Mouse (Mus musculus) A20 (cell line): Measurements from ENCODE around the gene Usp29.
"Not testable (repeated sequence)": the region's sequence is repeated elsewhere in the genome, so short reads cannot be mapped to it uniquely, and the experiment has no call there.

Experiments
- DNase-seq: peaks from one replicate; pipeline ENCODE4 v3.0.0-alpha.2; 2011; ENCODE audit warnings: low read depth, low spot score

Usp29 gene

DNA sequence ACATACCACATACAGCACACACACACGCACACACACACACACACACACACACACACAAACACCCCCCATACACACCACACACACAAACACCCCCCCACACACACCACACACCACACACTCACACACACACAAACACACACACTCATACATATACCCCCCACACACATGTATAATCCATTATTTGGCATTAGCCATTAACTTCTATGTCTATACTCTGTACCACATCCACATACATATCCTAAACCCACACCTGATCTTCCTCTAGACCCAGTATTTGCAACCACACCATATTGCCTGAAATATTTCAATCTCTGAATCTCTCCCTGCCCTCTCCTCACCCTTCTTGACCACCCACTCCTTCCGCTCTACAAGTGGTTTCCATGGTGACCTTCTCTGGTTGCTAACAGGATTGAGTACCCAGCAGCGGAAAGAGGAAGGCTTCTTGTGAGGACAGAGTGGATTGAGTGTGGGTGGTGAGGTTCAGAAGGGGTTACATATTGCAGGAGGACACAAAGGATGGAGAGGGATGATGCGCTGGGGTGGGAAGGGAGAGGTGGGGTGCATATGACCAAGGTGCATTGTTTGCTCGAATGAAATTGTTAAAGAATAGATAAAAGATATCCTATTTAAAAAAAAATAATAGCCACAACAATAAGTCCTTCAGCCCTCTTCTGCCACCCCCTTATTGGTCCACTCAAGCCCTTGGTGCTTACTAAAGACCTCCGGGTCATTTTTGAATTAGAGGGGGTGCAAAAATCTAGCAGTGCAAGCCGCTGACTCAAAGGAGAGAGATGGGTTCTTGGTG is 195.8 kb downstream of the Usp29 start:
- DNase-seq, result no peak

DNA sequence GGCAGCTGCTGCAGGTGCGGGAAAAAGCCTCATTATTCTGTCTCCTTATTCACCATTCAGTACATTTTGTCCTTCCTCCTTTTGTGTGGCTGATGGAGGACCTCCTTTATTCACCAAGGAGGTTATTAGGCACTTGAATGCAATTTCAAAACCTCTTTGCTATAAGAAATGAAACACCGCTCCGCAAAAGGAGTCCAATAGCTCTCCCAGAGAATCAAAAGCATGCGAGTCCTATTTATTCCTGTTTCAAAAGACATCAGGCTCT is 196.3 kb downstream of the Usp29 start:
- no peak for DNase-seq

DNA sequence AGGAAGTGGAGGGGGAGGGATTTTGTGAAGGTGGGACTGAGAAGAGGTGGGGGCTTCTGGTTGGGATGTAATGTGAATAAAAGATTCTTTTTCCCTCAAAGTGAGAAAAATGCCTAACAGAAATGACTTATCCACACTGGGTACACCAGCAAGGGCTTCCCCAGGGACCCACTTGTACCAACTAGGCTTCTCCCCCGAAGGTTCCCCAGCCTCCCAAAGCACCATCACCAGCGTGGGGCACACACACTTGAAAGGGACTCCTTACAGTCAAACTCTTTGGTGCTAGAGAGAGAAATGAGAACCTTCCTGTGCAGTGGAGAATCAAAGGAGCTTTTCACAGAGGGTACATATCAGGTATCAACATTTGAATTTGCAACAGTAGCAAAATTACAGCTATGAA is 198.9 kb downstream of the Usp29 start:
- no peak for DNase-seq

DNA sequence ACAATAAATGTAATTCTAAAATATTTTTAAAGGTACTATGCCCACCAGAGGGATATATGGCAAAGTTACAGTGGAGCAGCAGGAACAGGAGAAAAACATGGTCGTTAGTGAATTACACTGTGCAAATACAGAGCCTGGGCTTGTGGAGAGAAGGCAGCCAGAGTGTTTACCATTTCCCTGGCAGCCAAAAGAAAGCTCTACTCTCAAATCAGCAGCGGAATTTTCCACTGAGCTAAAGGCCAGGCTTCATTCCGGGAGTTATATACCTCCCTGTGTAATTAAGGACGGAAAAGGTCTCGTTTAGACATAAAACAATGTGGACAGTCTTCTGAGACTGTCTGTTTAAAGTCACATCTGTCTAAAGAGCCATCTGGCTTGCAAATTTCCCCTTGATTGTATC is 204.4 kb downstream of the Usp29 start:
- DNase-seq, result no peak

DNA sequence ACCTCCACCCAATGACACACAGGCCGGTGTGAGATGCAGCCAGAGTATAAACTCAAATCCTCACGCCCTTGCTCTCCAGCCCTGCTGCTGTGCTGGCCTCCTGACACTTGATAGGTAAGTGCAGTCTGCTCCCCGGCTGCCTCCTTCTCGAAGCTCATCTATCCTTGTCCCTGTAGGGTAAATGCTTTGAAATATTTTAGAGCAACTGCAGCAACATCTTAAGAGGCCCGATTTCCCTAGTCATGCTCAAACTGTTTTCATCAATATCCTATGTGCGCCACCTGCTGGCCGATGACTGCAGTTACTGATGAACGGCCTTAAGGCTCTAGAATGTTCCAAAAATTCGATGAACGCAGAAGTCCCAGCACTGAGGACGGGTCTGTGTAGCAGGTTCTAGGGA is 206.7 kb downstream of the Usp29 start:
- peak; percentile 58 for DNase-seq

DNA sequence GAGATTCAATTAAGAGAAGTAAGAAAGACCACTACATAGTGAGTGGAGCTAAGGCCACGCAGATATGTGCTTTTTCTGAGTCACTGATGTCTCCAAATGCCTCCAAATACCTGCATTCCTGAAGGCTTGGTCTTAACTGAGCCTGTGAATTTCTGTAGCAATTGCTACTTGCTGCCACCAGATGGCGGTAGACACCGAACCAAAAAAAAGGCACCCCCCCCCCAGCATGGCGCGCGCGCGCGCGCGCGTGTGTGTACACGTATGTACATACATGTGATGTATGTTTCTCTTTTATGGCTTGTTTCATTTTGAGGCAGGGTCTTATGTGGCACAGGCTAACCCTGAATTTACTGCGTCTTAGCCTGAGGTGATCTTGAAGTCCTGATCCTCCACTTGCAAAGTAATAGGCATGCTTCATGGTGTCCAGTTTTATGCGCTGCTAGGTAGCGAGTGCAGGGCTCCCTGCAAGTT is 210.4 kb downstream of the Usp29 start:
- peak; percentile 55 for DNase-seq

DNA sequence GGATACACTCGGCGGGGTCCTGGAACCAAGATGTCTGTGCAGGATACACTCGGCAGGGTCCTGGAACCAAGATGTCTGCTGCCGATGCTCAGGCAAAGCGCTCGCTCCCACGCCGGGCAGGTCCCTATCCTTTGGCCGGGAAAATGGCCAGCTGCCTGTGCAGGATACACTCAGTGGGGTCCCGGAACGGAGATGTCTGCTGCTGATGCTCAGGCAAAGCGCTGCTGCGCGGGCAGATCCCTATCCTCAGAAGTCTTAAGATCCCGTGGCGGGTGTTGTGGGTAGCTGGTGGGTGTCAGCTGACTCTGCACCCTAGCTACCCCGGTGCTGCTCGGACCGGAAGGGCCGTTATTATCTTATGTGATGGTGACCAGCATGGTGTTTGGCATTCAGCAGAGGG is 217.7 kb downstream of the Usp29 start:
- not testable (repeated sequence) for DNase-seq

DNA sequence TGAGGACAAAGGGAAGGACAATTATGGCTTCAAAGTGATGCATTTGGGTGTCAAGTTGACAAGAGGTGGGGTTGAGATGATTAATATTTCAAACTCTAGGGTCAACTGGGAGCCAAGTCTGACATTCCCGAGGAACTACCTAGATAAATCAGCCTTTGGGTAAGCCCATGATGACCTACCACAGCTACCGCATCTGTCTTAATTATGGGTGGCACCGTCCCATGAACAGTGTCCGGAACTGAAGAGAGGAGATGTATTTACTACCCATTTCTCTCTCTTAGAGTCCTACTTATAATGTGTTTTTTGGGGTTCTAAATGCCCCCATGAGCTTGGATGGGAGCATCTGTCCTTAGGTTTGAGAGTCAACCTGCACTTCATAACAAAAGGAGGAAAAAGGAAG is 226.2 kb downstream of the Usp29 start:
- DNase-seq, result no peak

DNA sequence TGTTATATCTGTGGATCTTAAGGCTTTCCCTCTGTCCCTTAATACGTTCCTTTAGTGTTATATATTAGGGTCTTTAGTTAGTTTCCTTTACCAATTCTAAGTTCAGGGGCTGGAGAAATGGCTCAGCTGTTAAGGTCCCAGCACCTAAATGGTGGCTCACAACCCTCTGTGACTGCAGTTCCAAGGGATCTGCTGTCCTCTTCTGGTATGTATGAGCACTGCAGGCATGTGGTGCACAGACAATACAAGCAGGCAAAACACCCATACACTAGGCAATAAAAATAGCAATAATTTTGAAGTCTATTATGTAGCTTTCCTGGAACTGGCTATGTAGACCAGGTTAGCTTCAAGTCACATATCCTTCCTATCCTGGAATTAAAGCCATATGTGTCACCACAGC is 228.2 kb downstream of the Usp29 start:
- DNase-seq, result no peak

DNA sequence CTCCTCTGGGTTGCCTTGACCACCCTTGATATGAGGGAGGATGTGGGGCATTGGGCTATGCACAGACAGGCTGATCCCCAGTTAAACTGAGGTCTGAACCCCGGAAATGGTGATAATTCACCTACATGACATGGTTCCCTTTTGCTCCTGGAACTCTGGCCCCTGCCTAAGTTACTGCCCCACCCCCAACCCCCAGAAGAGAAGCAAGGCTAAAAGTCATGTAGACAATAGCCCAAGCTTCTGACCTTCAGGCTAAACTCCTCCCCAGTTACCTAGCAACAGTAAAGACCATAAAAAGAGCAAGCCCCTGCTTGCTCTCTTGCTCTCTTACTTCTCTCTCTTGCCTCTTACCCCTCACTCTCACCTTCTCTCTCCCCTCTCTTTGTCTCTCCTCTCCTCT is 243.2 kb downstream of the Usp29 start:
- DNase-seq, result no peak

DNA sequence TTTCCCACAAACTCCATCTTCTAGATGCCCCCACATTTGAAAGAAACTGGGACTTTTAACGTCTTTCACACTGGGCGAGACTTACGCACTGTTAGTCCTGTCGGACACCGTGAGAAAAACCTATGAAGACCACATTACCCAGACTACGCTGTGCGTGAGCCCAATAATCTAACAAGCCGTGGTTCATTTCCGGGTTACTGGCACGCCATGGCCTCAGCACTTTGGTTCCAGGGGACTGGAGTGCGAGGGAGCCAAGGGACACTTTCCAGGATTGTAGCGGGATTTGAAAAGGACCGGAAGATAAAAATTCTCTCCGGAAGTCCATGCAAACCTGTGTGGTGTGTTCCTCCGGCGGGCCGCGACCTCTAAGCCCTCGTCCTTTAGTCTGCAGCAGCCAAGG is 246.5 kb downstream of the Usp29 start:
- no peak for DNase-seq

DNA sequence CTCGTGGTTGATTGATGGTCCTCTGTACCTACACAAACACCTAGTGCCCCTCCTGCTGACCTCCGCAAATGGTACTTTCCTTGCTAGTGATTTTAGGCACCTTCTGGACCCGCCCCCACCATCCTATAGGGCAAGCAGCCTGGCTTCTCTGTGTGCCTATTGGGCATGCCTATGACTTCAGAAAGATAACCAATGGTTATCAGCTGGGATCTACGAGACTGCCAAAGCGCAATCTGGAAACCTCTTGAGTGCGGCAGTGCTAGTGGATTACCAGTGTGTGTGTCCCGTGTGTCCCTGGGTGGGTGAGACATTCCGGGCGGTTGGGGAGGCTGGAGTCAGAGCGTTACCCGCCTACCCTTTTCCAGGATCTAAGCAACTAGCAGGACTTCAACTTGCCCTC is 264.9 kb downstream of the Usp29 start, which contains the start of gene Aurkc:
Aurkc (plus strand) TSS at position 50 of the 400 bp plus-strand sequence.
- not testable (repeated sequence) for DNase-seq

DNA sequence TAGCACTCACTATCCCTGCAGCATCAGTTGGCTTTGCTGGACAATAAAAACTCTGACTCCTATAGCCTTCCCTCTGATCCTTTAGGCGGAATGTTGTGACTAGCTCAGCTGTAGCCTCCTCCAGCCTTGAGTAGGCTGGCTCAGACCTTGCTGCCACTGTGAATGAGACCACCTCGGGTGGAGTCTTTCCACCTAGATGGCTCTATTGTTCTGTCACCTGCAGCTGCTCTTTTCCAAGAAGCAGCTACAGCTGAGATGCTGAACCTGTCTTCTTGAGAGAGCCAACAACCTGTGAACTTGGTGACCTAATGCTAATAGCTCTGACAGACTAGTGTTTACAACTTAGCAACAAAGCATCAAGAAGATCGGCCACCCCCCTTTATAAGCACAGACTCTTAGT is 268.5 kb downstream of the Usp29 start:
- DNase-seq, result not testable (repeated sequence)

DNA sequence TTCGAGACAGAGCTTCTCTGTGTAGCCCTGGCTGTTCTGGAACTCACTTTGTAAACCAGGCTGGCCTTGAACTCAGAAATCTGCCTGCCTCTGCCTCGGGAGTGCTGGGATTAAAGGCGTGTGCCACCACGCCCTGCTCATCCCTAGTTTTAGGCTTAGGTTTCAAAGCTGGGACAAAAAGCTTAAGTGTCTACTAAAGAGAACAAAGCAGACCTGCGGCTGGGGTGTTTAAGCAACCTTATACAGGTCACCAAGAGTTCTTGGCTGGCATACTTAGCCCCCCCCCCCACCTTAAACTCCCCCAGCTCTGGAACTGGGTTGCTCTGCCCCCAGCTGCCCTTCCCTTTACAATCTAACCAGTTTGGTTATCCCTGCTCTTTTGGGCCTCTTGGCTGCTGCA is 275.1 kb downstream of the Usp29 start:
- DNase-seq, result not testable (repeated sequence)
